Mouse (Mus musculus): Measurements from ENCODE around the gene Gm20517. TPM values are rescaled to one million over a fixed set of nuclear protein-coding genes. Genes with fewer than 3 reads are reported as not detected.

Gm20517 gene
- polyA plus RNA-seq, 1 experiment from 2014 or later: 1.4 TPM

DNA sequence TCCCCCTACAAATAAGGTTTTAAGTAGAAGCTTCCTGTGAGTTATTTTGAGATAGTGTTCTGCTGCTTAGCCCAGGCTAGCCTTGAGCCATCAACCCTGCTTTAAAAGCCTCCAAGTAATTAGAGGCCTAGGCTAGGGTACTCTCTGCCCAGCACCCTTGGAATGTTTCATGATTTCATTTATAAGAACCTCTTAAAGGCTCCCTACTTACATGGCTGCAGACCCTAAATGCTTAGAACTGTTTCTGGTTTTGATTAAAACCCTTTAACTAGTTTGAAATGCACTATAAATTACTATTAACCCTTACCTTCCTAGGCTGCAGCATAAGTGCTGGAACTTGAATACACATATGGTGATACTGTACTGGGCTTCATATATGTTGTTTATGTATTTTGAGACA, 39.0 kb upstream of the Gm20517 start:
- Histone ChIP-seq H3K27me3 (replicated peaks; ENCODE audit: control insufficient read depth, insufficient read depth, low read length) (no peaks in the 10 kb centered on the region), H3K4me2 (ENCODE audit: low read depth, low read length) (no peak overlapping the region), H3K4me3 (ENCODE audit: low read depth, low read length) (no peak overlapping the region), H3K9me3 (ENCODE audit: control insufficient read depth, low read length) (no peaks in the 10 kb centered on the region), H3K36me3 (ENCODE audit: control insufficient read depth, insufficient read depth, low read length) (no peaks in the 10 kb centered on the region), H3K27ac (replicated peaks; ENCODE audit: low read depth, low read length) (no peak overlapping the region), H3K9ac (ENCODE audit: low read depth, low read length) (no peak overlapping the region), H3K4me1 (ENCODE audit: control insufficient read depth, insufficient read depth, low read length) (no peaks in the 10 kb centered on the region)
- ATAC-seq (ENCODE audit: low read depth) (no peak), DNase-seq (ENCODE audit: low spot score) (peak; percentile 19)

GRCm38 (mm10) chr17:47574028-47574427, 37.4 kb upstream of the Gm20517 start:
- Histone ChIP-seq H3K4me3 (ENCODE audit: low read depth, low read length) (no peak overlapping the region), H3K9ac (ENCODE audit: low read depth, low read length) (no peak overlapping the region), H3K27ac (replicated peaks; ENCODE audit: low read depth, low read length) (no peak overlapping the region), H3K4me1 (ENCODE audit: control insufficient read depth, insufficient read depth, low read length) (no peaks in the 10 kb centered on the region), H3K4me2 (ENCODE audit: low read depth, low read length) (no peak overlapping the region), H3K9me3 (ENCODE audit: control insufficient read depth, low read length) (no peaks in the 10 kb centered on the region), H3K27me3 (replicated peaks; ENCODE audit: control insufficient read depth, insufficient read depth, low read length) (no peaks in the 10 kb centered on the region), H3K36me3 (ENCODE audit: control insufficient read depth, insufficient read depth, low read length) (no peaks in the 10 kb centered on the region)
- ATAC-seq (ENCODE audit: low read depth) (no peak), DNase-seq (ENCODE audit: low spot score) (no peak)
- 53% methylated on average over 8 of the region's 8 CpGs for WGBS

DNA sequence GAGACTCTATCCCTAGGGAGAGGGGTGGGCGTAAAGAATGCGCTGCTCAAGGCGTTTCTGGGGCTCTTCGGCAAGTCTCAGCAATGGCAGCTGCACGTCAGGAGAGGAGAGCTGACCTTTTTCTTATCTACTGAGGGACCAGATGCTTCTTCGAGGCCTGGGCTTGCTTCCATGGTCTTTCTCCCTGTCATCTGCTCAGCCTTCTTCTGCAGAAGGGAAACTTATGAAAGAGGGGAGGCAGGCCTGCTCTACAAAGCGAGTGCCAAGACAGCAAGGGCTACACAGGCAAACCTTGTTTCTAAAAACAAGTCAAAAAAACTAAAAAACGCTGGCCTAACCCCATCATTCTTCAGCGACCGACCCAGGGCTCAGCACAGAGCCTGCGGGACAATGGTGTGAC, 36.6 kb upstream of the Gm20517 start:
- no peaks in the 10 kb centered on the region for H3K27me3 ChIP-seq (replicated peaks; ENCODE audit: control insufficient read depth, insufficient read depth, low read length)
- no peaks in the 10 kb centered on the region for H3K36me3 ChIP-seq (ENCODE audit: control insufficient read depth, insufficient read depth, low read length)
- WGBS: 60% methylated on average over 11 of the region's 11 CpGs
- no peak overlapping the region for H3K4me3 ChIP-seq (ENCODE audit: low read depth, low read length)
- no peak overlapping the region for H3K27ac ChIP-seq (replicated peaks; ENCODE audit: low read depth, low read length)
- H3K9me3 ChIP-seq (ENCODE audit: control insufficient read depth, low read length): no peaks in the 10 kb centered on the region
- ATAC-seq (ENCODE audit: low read depth): no peak
- H3K4me1 ChIP-seq (ENCODE audit: control insufficient read depth, insufficient read depth, low read length): no peaks in the 10 kb centered on the region
- no peak overlapping the region for H3K4me2 ChIP-seq (ENCODE audit: low read depth, low read length)
- no peak for DNase-seq (ENCODE audit: low spot score)
- H3K9ac ChIP-seq (ENCODE audit: low read depth, low read length): no peak overlapping the region

DNA sequence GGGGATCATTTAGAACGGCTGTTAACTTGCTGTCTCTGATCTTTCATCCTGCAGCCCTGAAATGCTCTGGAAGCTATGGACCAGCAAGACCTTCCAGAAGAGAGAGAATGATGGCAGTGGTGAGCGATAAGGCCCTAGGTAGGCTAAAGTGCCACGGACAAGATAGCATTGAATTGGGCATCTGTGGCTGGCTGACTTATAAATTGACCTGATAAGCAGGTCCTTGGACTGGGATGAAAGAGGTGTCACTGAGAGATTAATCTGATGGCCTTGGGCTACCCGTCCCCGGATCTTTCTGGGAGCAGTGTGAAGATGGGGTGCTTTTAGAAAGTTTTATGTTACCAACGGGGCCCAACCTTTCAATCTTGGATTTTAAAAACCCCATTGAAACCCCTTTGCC, 32.7 kb upstream of the Gm20517 start:
- no peak overlapping the region for H3K9ac ChIP-seq (ENCODE audit: low read depth, low read length)
- no peaks in the 10 kb centered on the region for H3K36me3 ChIP-seq (ENCODE audit: control insufficient read depth, insufficient read depth, low read length)
- no peak overlapping the region for H3K4me3 ChIP-seq (ENCODE audit: low read depth, low read length)
- DNase-seq (ENCODE audit: low spot score): no peak
- H3K4me1 ChIP-seq (ENCODE audit: control insufficient read depth, insufficient read depth, low read length): no peaks in the 10 kb centered on the region
- no peak overlapping the region for H3K27ac ChIP-seq (replicated peaks; ENCODE audit: low read depth, low read length)
- no peaks in the 10 kb centered on the region for H3K27me3 ChIP-seq (replicated peaks; ENCODE audit: control insufficient read depth, insufficient read depth, low read length)
- H3K4me2 ChIP-seq (ENCODE audit: low read depth, low read length): no peak overlapping the region
- H3K9me3 ChIP-seq (ENCODE audit: control insufficient read depth, low read length): no peaks in the 10 kb centered on the region
- ATAC-seq (ENCODE audit: low read depth): no peak
- 84% methylated on average over 6 of the region's 6 CpGs for WGBS

DNA sequence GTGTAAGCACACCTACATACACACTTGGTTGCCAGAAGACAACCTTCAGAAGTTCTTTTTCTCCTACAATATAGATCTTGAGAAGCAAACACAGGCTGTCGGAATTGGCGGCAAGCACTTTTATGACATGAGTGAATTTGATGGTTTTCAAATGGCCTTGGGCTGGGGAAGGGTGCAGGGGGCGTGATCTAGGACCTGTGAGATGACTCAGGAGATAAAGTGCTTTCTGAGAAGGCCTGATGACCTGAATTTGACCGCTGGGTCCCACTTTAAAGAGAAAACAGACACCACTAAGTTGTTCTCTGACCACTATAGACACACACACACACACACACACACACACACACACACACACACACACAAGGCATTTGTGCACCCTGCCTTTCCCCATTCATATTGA, 30.4 kb upstream of the Gm20517 start:
- no peak overlapping the region for H3K27ac ChIP-seq (replicated peaks; ENCODE audit: low read depth, low read length)
- H3K27me3 ChIP-seq (replicated peaks; ENCODE audit: control insufficient read depth, insufficient read depth, low read length): no peaks in the 10 kb centered on the region
- no peak overlapping the region for H3K4me2 ChIP-seq (ENCODE audit: low read depth, low read length)
- H3K9me3 ChIP-seq (ENCODE audit: control insufficient read depth, low read length): no peaks in the 10 kb centered on the region
- H3K36me3 ChIP-seq (ENCODE audit: control insufficient read depth, insufficient read depth, low read length): no peaks in the 10 kb centered on the region
- no peaks in the 10 kb centered on the region for H3K4me1 ChIP-seq (ENCODE audit: control insufficient read depth, insufficient read depth, low read length)
- no peak overlapping the region for H3K4me3 ChIP-seq (ENCODE audit: low read depth, low read length)
- H3K9ac ChIP-seq (ENCODE audit: low read depth, low read length): no peak overlapping the region
- DNase-seq (ENCODE audit: low spot score) (no peak), ATAC-seq (ENCODE audit: low read depth) (no peak)
- 88% methylated on average over 4 of the region's 4 CpGs for WGBS

GRCm38 (mm10) chr17:47588517-47588916, 22.9 kb upstream of the Gm20517 start:
- no peak for DNase-seq (ENCODE audit: low spot score)
- Histone ChIP-seq H3K27me3 (replicated peaks; ENCODE audit: control insufficient read depth, insufficient read depth, low read length) (no peaks in the 10 kb centered on the region), H3K9me3 (ENCODE audit: control insufficient read depth, low read length) (no peaks in the 10 kb centered on the region), H3K36me3 (ENCODE audit: control insufficient read depth, insufficient read depth, low read length) (no peaks in the 10 kb centered on the region), H3K4me3 (ENCODE audit: low read depth, low read length) (no peak overlapping the region), H3K9ac (ENCODE audit: low read depth, low read length) (no peak overlapping the region), H3K4me1 (ENCODE audit: control insufficient read depth, insufficient read depth, low read length) (no peaks in the 10 kb centered on the region; the same call in 1 of the 2 replicates), H3K4me2 (ENCODE audit: low read depth, low read length) (no peak overlapping the region), H3K27ac (replicated peaks; ENCODE audit: low read depth, low read length) (no peak overlapping the region)
- 73% methylated on average over 8 of the region's 8 CpGs for WGBS
- no peak for ATAC-seq (ENCODE audit: low read depth)

- no peak overlapping the region for H3K9ac ChIP-seq (ENCODE audit: low read depth, low read length)
- no peak for ATAC-seq (ENCODE audit: low read depth)
- H3K4me1 ChIP-seq (ENCODE audit: control insufficient read depth, insufficient read depth, low read length): no peaks in the 10 kb centered on the region; the same call in 1 of the 2 replicates
Measured at GRCm38 (mm10) chr17:47591073-47591472, 20.3 kb upstream of the Gm20517 start.

DNA sequence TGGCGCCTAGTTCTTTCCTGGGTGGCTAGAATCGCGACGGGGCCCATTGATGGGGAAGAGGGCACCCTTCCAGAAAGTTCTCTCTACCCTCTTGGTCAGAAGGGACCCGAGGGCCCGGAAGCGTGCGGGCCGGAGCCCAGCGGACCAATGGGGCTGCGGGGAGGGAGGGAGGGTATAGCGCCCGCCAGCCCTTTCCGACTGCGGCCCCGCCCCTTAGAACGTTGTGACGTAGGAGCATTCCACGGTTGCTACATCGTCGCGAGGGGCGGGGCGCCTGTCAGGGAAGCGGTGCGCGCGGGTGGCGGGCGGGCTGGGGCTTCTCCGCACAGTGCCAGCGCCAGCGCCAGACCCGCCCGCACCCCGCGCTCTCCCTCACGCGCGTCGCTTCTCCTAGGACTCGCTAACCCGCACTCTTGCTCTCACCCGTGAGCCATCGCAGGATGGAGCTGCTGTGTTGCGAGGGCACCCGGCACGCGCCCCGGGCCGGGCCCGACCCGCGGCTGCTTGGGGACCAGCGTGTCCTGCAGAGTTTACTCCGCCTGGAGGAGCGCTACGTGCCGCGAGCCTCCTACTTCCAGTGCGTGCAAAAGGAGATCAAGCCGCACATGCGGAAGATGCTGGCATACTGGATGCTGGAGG, 18.1 kb upstream of the Gm20517 start:
- peak; percentile 79 for ATAC-seq (ENCODE audit: low read depth)
- peak; percentile 98 for DNase-seq (ENCODE audit: low spot score)
- H3K27ac ChIP-seq (replicated peaks; ENCODE audit: low read depth, low read length): peak overlapping the region; percentile 99
- H3K4me3 ChIP-seq (ENCODE audit: low read depth, low read length): peak overlapping the region; percentile 93
- no peaks in the 10 kb centered on the region for H3K9me3 ChIP-seq (ENCODE audit: control insufficient read depth, low read length)
- under 1% methylated on average over 35 of the region's 63 CpGs for WGBS
- H3K36me3 ChIP-seq (ENCODE audit: control insufficient read depth, insufficient read depth, low read length): peaks cover 18% of the 10 kb centered on the region
- H3K4me1 ChIP-seq (ENCODE audit: control insufficient read depth, insufficient read depth, low read length): peaks cover 16% of the 10 kb centered on the region
- peak overlapping the region; percentile 95 for H3K9ac ChIP-seq (ENCODE audit: low read depth, low read length)
- peak overlapping the region; percentile 90 for H3K4me2 ChIP-seq (ENCODE audit: low read depth, low read length)
- no peaks in the 10 kb centered on the region for H3K27me3 ChIP-seq (replicated peaks; ENCODE audit: control insufficient read depth, insufficient read depth, low read length)

More at GRCm38 (mm10) chr17:47591073-47591472, 20.3 kb upstream of the Gm20517 start:
- Histone ChIP-seq H3K36me3 (ENCODE audit: control insufficient read depth, insufficient read depth, low read length) (no peaks in the 10 kb centered on the region; the same call in 1 of the 2 replicates), H3K27ac (replicated peaks; ENCODE audit: low read depth, low read length) (no peak overlapping the region), H3K4me2 (ENCODE audit: low read depth, low read length) (no peak overlapping the region), H3K27me3 (replicated peaks; ENCODE audit: control insufficient read depth, insufficient read depth, low read length) (no peaks in the 10 kb centered on the region), H3K9me3 (ENCODE audit: control insufficient read depth, low read length) (no peaks in the 10 kb centered on the region), H3K4me3 (ENCODE audit: low read depth, low read length) (no peak overlapping the region)
- 88% methylated on average over 3 of the region's 3 CpGs for WGBS
- no peak for DNase-seq (ENCODE audit: low spot score)

DNA sequence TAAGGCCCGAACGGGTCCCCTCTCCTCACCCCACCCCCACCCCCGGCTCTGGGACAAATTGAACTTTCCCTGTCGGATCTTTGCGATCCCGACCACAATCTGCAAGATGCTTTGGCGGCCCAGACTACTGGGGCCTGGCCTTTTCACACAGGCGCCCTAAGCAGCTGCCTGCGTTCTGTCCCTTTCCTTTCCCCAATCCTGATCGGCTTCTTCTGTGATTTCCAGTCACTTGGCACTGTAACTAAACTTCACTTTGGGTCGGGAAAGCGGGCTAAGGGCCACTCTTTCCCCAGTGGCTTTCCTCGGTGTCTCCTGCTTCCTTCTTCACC, 17.6 kb upstream of the Gm20517 start:
- no peaks in the 10 kb centered on the region for H3K27me3 ChIP-seq (replicated peaks; ENCODE audit: control insufficient read depth, insufficient read depth, low read length)
- H3K4me3 ChIP-seq (ENCODE audit: low read depth, low read length): peak overlapping the region; percentile 93
- no peak for DNase-seq (ENCODE audit: low spot score)
- peak overlapping the region; percentile 95 for H3K9ac ChIP-seq (ENCODE audit: low read depth, low read length)
- 0% methylated on average over 13 of the region's 13 CpGs for WGBS
- H3K27ac ChIP-seq (replicated peaks; ENCODE audit: low read depth, low read length): peak overlapping the region; percentile 99
- peak overlapping the region; percentile 90 for H3K4me2 ChIP-seq (ENCODE audit: low read depth, low read length)
- no peaks in the 10 kb centered on the region for H3K9me3 ChIP-seq (ENCODE audit: control insufficient read depth, low read length)
- H3K36me3 ChIP-seq (ENCODE audit: control insufficient read depth, insufficient read depth, low read length): peaks cover 22% of the 10 kb centered on the region
- H3K4me1 ChIP-seq (ENCODE audit: control insufficient read depth, insufficient read depth, low read length): peaks cover 16% of the 10 kb centered on the region
- no peak for ATAC-seq (ENCODE audit: low read depth)

Data from embryonic facial prominence, embryonic 14.5 days (tissue).